Mouse (Mus musculus): ENCODE results near the gene Rhoa. TPM values are rescaled to one million over a fixed set of nuclear protein-coding genes. Genes with fewer than 3 reads are reported as not detected.

Gene Rhoa
- polyA plus RNA-seq (2017; shearing (Covaris generic)), result 397 TPM

GRCm38 (mm10) chr9:108305629-108306520 lies at the start of gene Rhoa, which contains the start of gene Tcta:
Gene Rhoa (plus strand): TSS chr9:108306129.
Gene Tcta (minus strand): TSS chr9:108306160.

DNA sequence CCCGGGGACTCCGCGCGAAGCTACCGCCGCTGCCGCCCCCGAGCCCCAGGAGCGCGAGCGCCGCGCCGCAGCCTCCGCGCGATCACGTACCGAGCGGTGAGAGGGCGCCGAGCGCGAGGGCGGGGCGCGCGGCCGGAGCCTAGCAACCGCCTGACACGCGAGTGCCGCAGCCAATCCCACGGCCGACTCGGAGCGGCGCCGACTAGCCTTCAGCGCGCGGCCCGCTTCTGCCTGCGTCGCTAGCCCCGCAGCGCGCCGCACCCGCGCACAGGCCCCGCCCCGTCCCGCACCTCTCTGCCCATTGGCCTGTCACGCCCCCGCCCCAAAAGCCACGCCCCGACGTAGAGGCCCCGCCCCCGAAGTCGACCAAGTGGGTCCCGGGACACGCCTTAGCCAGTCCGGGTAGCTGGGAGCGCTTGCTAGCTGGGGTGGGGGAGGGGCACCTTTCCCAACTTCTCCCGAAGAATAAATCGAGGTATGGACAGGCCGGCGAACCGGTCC lies 42.2 kb upstream of the Rhoa start, which contains the start of gene Dag1:
TSS of gene Dag1 (minus strand) at position 269 of the 501 bp plus-strand sequence.

DNA sequence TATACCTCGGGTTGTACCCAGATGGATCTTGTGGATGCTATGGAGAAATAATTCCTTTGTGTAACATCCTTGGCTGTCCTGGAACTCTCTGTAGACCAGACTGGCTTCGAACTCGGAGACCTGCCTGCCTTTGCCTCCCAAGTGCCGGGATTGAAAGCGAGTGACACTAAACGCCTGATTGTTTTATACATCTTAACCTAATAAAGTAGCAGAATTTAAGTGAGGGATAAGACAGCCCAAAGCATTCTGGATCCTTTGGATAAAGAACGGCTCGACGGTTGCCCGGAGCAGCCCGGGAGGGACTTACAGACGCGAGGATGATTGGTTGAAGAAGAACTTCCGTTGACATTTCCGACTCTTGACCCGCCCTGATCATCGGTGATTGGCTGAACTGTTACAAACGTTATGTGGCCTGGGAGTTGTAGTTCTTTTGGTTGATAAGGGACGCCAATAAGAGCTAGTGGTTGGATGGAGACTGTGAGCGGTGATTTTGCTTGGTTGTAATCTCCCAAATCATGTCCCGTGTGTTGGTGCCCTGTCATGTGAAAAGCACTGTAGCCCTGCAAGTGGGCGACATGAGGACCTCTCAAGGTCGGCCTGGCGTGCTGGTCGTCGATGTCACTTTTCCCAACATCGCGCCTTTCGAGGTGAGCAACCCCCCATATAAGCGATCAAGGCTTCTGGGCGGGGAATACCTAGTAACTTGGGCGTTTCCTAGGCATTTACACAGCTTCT lies 15.7 kb upstream of the Rhoa start, which contains the start of gene Nicn1:
TSS of gene Nicn1 (plus strand) at position 414 of the 735 bp plus-strand sequence.

DNA sequence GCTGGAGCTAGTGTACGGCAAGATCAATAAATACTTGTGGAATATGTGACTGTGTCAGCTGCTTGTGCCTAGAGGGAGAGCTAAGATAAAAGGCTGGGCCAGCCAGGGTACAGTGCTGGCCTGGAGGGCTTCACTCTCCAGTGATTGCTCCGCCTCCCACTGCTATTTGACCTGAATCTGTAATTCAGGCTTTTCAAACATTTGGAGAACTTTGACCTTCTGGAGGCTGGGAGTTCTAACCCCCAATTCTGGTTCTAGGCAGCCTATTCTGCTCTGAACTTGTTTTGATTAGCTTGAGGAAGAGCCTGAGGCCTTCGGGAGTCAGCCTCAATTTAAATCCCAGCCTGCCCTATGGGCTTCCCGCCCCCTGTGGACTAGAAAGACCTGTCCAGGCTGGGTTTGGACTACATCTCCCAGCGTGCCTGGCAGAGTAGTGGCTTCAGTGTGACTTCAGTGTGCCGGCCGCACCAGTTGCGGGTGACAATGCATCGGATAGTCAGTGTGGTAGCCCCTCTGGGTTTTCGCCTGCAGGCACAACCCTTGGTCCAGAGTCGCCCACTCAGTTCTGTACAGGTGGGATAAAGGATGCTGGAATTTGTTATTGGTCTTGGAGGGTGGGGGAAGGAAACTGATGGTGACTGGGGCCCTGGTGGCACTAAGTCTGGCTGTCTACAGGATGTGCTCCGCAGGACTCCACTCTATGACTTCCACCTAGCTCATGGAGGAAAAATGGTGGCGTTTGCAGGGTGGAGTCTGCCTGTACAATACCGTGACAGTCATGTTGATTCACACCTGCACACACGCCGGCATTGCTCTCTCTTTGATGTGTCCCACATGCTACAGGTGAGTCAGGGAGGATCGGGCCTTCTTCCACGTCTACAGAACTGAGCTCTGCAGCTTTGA lies 9.2 kb upstream of the Rhoa start, which contains the start of gene Amt:
TSS of gene Amt (plus strand) at position 401 of the 903 bp plus-strand sequence.

DNA sequence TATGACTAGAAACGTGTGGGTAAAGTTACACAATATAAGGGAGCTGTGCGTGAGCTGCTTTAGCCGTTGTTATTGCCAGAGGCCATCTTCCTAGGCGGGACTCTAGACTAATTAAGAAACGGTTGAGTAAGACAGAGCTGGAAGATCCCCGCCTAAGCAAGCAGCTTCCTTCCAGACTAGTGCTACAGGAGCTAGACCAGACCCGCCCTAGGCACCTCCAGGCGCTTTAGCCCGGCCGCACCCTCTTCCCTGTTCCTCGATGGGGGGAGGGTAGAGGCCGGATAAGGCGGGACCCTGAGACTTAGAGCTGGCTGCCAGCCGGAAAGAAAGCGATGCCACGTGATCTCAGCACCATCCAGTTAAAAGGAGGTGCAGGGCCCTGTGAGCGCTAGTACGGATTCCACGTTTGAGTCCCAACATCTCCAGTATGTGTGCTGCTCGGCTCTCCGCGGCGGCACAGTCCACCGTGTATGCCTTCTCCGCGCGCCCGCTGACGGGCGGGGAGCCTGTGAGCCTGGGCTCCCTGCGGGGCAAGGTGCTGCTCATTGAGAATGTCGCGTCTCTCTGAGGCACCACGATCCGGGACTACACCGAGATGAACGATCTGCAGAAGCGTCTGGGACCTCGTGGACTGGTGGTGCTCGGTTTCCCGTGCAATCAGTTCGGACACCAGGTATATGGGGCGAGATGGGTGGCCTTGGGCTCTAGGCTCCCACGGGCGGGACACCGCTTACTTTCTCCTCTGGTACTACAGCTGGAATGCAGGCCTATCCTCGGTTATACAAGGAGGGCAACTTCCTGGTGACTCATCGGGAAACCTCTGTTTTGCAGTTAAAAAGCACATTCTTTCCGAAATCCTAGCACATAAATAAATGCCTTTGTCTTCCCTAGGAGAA lies 33.2 kb downstream of the Rhoa start, which contains the start of gene Gpx1:
TSS of gene Gpx1 (plus strand) at position 18 of the 896 bp plus-strand sequence.

DNA sequence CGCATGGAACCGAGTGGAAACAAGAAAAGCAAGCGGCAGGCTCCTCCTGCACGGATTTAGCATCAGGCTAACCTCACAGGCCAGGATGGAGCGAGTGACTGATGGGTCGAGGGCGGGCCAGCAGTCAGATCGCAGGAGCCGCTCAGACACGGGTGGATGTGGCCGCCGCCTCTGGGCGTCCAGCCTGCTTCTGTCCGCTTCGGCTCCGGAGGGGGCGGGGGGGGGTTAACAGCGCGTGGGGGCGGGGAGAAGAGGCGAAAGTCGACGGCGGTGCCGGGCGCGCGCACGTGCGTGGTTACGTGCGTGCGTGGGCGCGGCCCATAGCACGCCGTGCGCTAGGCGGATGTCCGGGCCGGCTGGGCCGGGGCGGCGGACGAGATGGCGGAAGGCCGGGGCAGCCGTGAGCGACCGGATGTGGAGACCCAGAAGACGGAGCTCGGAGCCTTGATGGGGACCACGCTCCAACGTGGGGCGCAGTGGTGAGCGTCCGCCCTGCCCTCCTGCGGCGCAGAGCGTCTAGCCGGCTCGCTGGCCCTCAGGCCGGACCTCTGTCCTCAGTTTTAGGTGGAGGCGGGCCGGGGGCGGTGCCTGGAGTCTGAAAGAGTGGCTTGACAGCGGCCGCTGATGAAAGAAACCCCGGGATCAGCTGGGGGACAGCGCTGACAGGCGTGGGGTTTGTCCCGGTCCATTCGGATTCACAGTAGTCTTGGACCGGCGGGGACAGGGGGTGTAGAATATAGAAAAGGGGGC lies 41.8 kb downstream of the Rhoa start, which contains the start of gene Usp4:
TSS of gene Usp4 (plus strand) at position 314 of the 750 bp plus-strand sequence.

Other genes with a start within 250 kb of the Rhoa start
- 3.8 TPM for gene Mst1, start 225.7 kb upstream of the Rhoa start, polyA plus RNA-seq (2017; shearing (Covaris generic))
- gene Rnf123, start 222.8 kb upstream of the Rhoa start, polyA plus RNA-seq (2017; shearing (Covaris generic)), result 207 TPM
- gene Apeh, start 211.5 kb upstream of the Rhoa start, polyA plus RNA-seq (2017; shearing (Covaris generic)), result 139 TPM
- gene Bsn, start 115.7 kb upstream of the Rhoa start, polyA plus RNA-seq (2017; shearing (Covaris generic)), result 0.63 TPM
- 9.2 TPM for gene Dag1, start 42.2 kb upstream of the Rhoa start, polyA plus RNA-seq (2017; shearing (Covaris generic))
- gene Nicn1, start 15.7 kb upstream of the Rhoa start, polyA plus RNA-seq (2017; shearing (Covaris generic)), result 3.9 TPM
- 0.63 TPM for gene Amt, start 9.3 kb upstream of the Rhoa start, polyA plus RNA-seq (2017; shearing (Covaris generic))
- gene Tcta, start within 50 bp of the Rhoa start, polyA plus RNA-seq (2017; shearing (Covaris generic)), result 18.0 TPM
- gene Gpx1, start 32.8 kb downstream of the Rhoa start, polyA plus RNA-seq (2017; shearing (Covaris generic)), result 707 TPM
- 171 TPM for gene Usp4, start 41.7 kb downstream of the Rhoa start, polyA plus RNA-seq (2017; shearing (Covaris generic))
- 2.0 TPM for gene 1700102P08Rik, start 86.7 kb downstream of the Rhoa start, polyA plus RNA-seq (2017; shearing (Covaris generic))
- gene Ccdc36, start 122.4 kb downstream of the Rhoa start, polyA plus RNA-seq (2017; shearing (Covaris generic)), result not detected
- not detected for gene BC048562, start 130.4 kb downstream of the Rhoa start, polyA plus RNA-seq (2017; shearing (Covaris generic))
- 56.3 TPM for gene Ccdc71, start 154.4 kb downstream of the Rhoa start, polyA plus RNA-seq (2017; shearing (Covaris generic))
- 5.8 TPM for gene Klhdc8b, start 155.5 kb downstream of the Rhoa start, polyA plus RNA-seq (2017; shearing (Covaris generic))
- 0.44 TPM for gene Lamb2, start 173.6 kb downstream of the Rhoa start, polyA plus RNA-seq (2017; shearing (Covaris generic))
- gene Usp19, start 184.5 kb downstream of the Rhoa start, polyA plus RNA-seq (2017; shearing (Covaris generic)), result 185 TPM
- 106 TPM for gene Qars, start 201.6 kb downstream of the Rhoa start, polyA plus RNA-seq (2017; shearing (Covaris generic))
- gene Qrich1, start 210.7 kb downstream of the Rhoa start, polyA plus RNA-seq (2017; shearing (Covaris generic)), result 160 TPM